Mouse (Mus musculus) cortical plate, adult 2 months (tissue): Measurements from ENCODE around the gene P4ha2. TPM values are rescaled to one million over a fixed set of nuclear protein-coding genes. Genes with fewer than 3 reads are reported as not detected.
A peak's percentile ranks its signal among the peaks of the same experiment; 100 is the strongest.

Experiments
- H3K27ac ChIP-seq: fragments of 200-500 bp; 2 replicates; pipeline ENCODE4 v1.5.1; 2012; ENCODE audit warnings: low read length, control low read depth, inconsistent platforms; ENCODE audit not compliant: insufficient read depth
- H3K4me1 ChIP-seq: fragments of 200-500 bp; 2 replicates; pipeline ENCODE4 v1.6.1; 2011; ENCODE audit warnings: low read length; ENCODE audit not compliant: control insufficient read depth, insufficient read depth
- H3K4me3 ChIP-seq: fragments of 200-500 bp; 2 replicates; pipeline ENCODE4 v1.5.1; 2011; ENCODE audit warnings: mild to moderate bottlenecking, low read length, control low read depth; ENCODE audit not compliant: insufficient read depth
- CTCF ChIP-seq: fragments of 200-500 bp; IDR thresholded peaks from 2 replicates; pipeline ENCODE4 v1.5.1; 2011; ENCODE audit warnings: mild to moderate bottlenecking, control low read depth, low read length; ENCODE audit not compliant: insufficient read depth; ENCODE audit errors: extremely low read depth
- POLR2A ChIP-seq: fragments of 200-500 bp; IDR thresholded peaks from 2 replicates; pipeline ENCODE4 v1.6.1; 2011; ENCODE audit warnings: mild to moderate bottlenecking, low read length, control low read depth; ENCODE audit not compliant: insufficient read depth; ENCODE audit errors: extremely low read depth
- polyA plus RNA-seq: library from polyadenylated mRNA; depleted of rRNA; stranded (reverse); fragments of >200 nt; gene quantifications from 2 replicates; pipeline ENCODE4 v1.2.3, GENCODE M21; 2012

Gene P4ha2
- polyA plus RNA-seq, 1 experiment: 16.2 TPM

DNA sequence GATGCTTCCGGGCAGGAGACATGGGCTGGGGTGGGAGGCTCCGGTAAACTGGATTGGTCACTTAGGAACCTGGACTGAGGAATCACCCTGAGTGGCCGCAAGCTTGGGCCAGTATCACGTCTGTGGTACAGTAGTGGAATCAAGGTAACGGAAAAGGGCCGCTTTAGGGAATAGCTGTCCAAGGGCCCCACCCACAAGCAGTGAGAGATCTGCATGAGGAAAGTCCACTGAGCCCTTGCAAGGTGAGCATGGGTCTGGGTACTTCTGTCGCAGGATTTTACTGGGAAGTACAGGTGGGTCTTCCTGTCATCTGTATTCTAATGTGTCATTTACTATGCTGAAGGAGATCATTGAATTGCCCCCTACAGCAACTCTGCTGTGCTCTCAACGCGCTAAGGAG is 1.8 kb downstream of the P4ha2 start:
- no peak for TF ChIP-seq POLR2A
- TF ChIP-seq CTCF: no peak
- peak overlapping the region; percentile 43 for H3K4me3 ChIP-seq

DNA sequence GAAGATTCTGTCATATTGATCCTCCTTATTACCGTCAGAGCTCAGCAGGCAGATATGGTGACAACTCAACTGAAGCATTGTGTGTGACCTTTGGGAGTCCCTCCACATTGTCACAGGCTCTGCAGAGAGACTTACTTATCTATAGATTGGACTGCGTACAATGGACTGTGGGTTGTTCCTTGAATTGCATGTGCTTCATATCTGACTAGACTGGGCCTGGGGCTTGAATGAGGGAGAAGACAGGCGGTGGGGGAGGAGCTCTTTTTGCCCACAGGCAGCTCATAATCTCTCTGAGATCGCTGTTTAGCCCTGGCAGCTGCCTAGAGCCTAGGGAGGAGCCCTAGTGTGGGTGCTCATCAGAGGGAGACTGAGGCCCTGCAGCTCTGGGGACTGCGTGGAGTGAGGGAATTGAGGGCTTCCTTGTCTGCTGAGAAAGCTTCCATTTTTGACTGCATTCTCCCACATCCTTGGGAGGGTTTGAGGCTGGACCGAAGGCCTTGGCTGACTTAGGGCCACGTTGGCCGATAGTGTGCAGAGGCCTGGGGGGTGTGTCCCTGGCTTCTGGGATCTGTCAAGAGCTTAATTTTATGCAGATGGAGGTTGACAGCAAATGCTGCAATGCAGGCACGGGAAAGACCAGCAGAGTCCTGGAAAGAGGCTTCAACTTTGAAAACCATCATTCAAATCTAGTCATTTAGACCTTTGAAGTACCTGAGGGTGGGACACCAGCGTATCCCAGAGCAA is 3.0 kb downstream of the P4ha2 start:
- H3K4me1 ChIP-seq: 0 out of 2 replicates have a peak, but pooled peaks cover 4% of the 10 kb centered on the region
- TF ChIP-seq CTCF (no peak), POLR2A (no peak)
- H3K27ac ChIP-seq: no peak overlapping the region
- H3K4me3 ChIP-seq: no peak overlapping the region

More for the DNA sequence above, 1.8 kb downstream of the P4ha2 start:
- Histone ChIP-seq H3K27ac (no peak overlapping the region), H3K4me1 (0 out of 2 replicates have a peak, but pooled peaks cover 4% of the 10 kb centered on the region)

DNA sequence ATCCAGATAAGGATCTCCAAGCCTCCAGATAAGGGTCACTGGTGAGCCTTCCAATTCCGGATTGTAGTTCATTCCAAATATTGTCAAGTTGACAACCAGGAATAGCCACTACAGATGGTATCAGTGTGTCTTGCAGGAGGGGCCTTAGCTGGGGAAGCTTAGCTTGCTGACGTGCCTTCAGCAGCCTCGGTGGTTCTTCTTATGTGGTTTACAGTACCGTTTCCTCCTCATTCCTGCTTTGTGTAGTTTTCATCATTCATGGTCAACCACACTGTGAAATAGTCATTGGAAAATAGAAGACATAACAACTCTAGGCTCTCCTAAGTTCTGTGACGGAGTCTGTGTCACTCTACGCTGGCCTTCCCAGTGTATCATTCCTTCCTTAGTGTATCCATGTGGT is 5.1 kb downstream of the P4ha2 start:
- TF ChIP-seq POLR2A (no peak), CTCF (no peak)
- Histone ChIP-seq H3K4me3 (no peak overlapping the region), H3K4me1 (0 out of 2 replicates have a peak, but pooled peaks cover 4% of the 10 kb centered on the region), H3K27ac (no peak overlapping the region)

DNA sequence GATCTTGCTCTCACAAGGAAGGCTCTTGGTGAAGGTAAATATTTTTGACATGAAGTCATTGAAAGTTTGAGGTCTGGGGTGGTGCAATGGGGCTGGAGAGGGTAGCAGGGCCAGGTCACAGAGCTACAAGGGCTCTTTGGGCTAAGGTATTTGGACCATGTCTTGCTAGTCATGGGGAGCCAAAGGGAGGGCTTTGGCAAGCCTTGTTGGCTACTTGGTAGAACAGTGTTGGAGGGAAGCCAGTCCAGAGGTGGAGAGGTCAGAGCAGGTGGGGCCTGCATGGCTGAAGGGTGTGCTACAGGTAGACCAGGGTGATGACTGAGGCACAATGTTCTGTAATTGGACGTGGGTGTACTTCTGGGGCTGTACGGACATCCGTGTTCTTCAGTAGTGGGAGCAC is 6.8 kb downstream of the P4ha2 start:
- TF ChIP-seq POLR2A (no peak), CTCF (no peak)
- no peaks in the 10 kb centered on the region for H3K4me1 ChIP-seq
- H3K27ac ChIP-seq: no peak overlapping the region
- H3K4me3 ChIP-seq: no peak overlapping the region

DNA sequence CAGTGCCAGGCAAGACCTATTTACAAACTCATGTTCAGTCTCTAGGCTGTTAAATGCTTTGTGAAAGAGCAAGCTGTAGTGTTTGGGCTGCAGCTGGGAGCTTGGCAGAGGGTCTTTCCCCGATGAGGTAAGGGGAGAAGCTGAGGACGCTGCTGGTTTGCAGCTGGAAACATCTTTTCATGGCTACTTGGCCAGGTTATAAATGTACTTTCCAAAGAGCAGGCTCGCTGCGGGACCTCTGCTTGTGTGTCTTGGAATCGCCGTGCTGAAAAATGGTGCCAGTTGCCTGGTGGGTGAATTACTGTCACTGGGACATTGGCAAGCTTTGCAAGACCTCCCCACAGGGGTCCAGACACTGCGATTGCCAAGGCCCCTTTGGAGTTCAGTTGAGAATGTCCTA is 7.3 kb downstream of the P4ha2 start:
- H3K4me3 ChIP-seq: no peak overlapping the region
- TF ChIP-seq CTCF: no peak
- TF ChIP-seq POLR2A: no peak
- H3K4me1 ChIP-seq: peaks cover 3% of the 10 kb centered on the region; the same call in 1 of the 2 replicates
- no peak overlapping the region for H3K27ac ChIP-seq

DNA sequence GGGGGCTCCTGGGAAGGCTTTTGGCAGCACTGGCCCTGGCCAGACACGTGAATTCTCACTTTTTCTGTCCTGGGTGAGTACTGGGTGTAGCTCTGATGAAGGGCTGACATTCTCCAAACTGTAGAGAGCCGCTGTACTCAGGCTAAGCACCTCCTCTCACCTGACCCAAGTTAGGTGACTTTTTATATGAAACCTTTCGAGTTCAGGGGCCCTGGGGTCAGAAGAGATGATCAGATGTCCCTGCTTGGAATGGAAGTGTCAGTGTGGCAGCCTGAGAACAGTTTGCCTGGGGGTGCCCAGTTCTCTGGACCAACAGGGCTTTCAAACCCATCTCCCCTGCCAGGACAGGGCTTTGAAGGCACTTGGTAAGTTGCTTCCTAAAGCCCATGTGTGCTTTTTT is 8.2 kb downstream of the P4ha2 start:
- no peak overlapping the region for H3K27ac ChIP-seq
- TF ChIP-seq CTCF (no peak), POLR2A (no peak)
- no peak overlapping the region for H3K4me3 ChIP-seq
- peaks cover 5% of the 10 kb centered on the region for H3K4me1 ChIP-seq

DNA sequence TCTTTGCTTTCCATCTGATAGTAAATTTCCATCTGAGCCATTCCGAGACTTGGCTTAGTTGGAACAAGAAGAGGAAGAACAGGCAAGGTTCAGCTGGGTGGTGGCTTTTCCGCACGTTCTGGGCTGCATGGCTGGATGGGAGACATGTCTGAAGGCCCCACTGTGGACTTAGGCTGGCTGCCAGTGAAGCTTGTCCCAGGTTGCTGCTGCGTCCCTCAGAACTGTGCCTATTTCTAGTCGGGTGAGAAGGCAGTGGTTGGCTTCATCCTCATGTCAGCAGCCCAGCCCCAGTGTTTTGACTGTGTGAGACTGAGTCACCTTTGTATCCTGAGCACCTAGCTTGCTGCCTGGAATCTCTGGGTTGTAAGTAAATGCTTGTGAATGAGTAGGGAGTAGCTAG is 9.0 kb downstream of the P4ha2 start:
- H3K4me1 ChIP-seq: peaks cover 5% of the 10 kb centered on the region
- H3K4me3 ChIP-seq: no peak overlapping the region
- no peak overlapping the region for H3K27ac ChIP-seq
- no peak for TF ChIP-seq POLR2A
- no peak for TF ChIP-seq CTCF

DNA sequence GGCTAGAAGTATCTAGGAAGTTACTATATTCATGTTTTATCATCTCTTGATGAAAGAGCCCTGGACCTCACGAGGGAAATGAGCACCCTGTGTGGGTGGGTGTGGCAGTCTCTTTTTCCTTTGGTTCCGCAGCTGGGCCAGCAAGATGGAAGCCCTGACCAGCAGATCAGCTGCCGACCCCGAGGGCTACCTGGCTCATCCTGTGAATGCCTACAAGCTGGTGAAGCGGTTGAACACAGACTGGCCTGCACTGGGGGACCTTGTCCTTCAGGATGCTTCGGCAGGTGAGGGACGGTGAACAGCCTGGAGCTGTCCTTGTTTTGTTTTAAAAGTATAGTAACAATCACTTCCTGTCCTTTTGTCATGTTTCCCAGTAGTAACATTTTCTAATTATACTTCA is 11.4 kb downstream of the P4ha2 start:
- TF ChIP-seq POLR2A (no peak), CTCF (no peak)
- Histone ChIP-seq H3K4me1 (peaks cover 5% of the 10 kb centered on the region), H3K4me3 (no peak overlapping the region), H3K27ac (no peak overlapping the region)

DNA sequence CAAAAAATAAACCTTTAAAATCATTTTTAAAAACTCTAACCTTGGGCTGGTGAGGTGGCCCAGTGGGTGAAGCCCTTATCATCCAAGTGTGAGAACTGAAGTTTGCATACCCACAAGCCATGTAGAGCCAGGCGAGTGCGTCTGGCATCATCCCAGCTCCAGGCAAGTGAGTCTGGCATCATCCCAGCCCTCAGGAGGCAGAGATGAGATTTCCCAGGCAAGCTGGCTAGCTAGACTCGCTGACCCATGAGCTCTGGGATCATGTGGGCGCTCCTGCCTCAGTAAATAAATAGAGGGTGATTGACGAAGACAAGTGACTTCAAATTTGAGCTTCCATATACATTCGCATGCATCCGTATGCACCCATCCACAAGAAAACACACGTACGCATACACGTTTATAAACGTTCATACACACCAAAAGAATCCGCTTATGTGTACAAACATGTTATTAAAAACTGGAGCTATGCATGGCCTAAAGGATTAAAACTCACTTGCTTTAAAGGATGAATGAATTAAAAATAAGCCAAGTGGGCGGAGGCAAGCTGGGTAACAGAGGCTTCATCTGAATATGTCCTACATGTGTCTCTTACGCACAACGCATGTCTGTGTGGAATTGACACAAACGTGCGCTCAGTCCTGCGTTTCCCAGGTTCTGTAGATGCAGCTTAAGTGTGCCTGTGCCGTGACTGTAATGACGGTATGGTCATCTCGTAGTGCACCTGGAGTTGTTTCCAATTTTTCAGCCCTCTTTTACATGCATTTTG is 12.3 kb downstream of the P4ha2 start:
- TF ChIP-seq CTCF (no peak), POLR2A (no peak)
- Histone ChIP-seq H3K4me3 (no peak overlapping the region), H3K4me1 (peaks cover 5% of the 10 kb centered on the region), H3K27ac (peak overlapping the region; percentile 54)

DNA sequence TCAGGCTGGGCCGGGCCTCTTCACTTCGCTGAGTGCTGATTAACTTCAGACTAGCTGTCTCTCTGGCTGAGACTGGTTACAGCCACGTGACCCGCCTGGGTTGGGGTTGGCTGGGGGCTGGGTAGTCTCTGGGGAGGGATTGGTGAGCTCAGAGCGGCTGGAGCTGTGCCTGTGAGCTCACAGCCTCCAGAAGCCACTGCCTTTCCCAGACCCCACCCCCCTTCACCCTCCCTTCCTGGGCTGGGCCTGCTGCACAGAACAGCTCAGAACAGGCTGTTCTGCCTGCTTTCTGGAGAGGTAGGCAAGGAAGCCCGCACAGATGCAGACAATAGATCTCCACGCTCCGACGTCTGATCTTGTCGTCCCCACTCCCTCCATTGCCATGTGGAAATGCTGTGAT is 13.0 kb downstream of the P4ha2 start:
- H3K4me3 ChIP-seq: no peak overlapping the region
- peak; percentile 73 for TF ChIP-seq POLR2A
- no peak for TF ChIP-seq CTCF
- H3K27ac ChIP-seq: peak overlapping the region; percentile 54
- H3K4me1 ChIP-seq: peaks cover 5% of the 10 kb centered on the region
